In genomic region chr6:106747804-106748203, GRCm38 (mm10) we compare ENCODE assay signal across 33 mouse cellular contexts. TPM values are rescaled to one million over a fixed set of nuclear protein-coding genes. Genes with fewer than 3 reads are reported as not detected.
"Had no signal": no experiment of that assay in that cellular context is flagged by ENCODE, and none has a peak within 500 bp of the region (broad histone marks: within the 10 kb centered on the region; RNA-seq: fewer than 3 reads in every experiment).

No protein-coding gene starts in this region.

- H3K4me1 ChIP-seq: heart, embryonic 13.5 days; heart, embryonic 15.5 days; hindbrain, embryonic 13.5 days; hindbrain, embryonic 15.5 days; intestine, embryonic 15.5 days; limb, embryonic 12.5 days had no signal

- H3K36me3 ChIP-seq: heart, embryonic 13.5 days; heart, embryonic 15.5 days; hindbrain, embryonic 13.5 days; hindbrain, embryonic 15.5 days; intestine, embryonic 15.5 days; limb, embryonic 10.5 days; limb, embryonic 12.5 days had no signal

- DNase-seq: gastrocnemius, postnatal 14 days; gastrocnemius, postnatal 36 days; heart, adult 18-20 months; heart, postnatal 14 days; heart, postnatal 36 days; kidney, adult 18-20 months; kidney, adult 8-10 months; kidney, postnatal 10 days; kidney, postnatal 25 days; kidney, postnatal 4 days; liver had no signal

- H3K27ac ChIP-seq: heart, embryonic 13.5 days; heart, embryonic 15.5 days; hindbrain, embryonic 13.5 days; hindbrain, embryonic 15.5 days; hindbrain, postnatal 0 days; intestine, embryonic 15.5 days; layer of hippocampus, adult 2 months; left cerebral cortex, adult 2 months; limb, embryonic 10.5 days; limb, embryonic 12.5 days had no signal

- H3K9ac ChIP-seq: heart, embryonic 13.5 days; heart, embryonic 15.5 days; hindbrain, embryonic 13.5 days; hindbrain, embryonic 15.5 days; intestine, embryonic 15.5 days; limb, embryonic 12.5 days had no signal

- H3K4me3 ChIP-seq: heart, embryonic 13.5 days; heart, embryonic 15.5 days; hindbrain, embryonic 13.5 days; hindbrain, embryonic 15.5 days; intestine, embryonic 15.5 days; layer of hippocampus, adult 2 months; left cerebral cortex, adult 2 months; limb, embryonic 10.5 days; limb, embryonic 12.5 days had no signal

- H3K27me3 ChIP-seq: heart, embryonic 13.5 days; heart, embryonic 15.5 days; hindbrain, embryonic 13.5 days; hindbrain, embryonic 15.5 days; intestine, embryonic 15.5 days had no signal

- H3K4me2 ChIP-seq: heart, embryonic 11.5 days; heart, embryonic 13.5 days; heart, embryonic 15.5 days; hindbrain, embryonic 13.5 days; hindbrain, embryonic 15.5 days; intestine, embryonic 15.5 days; limb, embryonic 12.5 days; liver, embryonic 11.5 days had no signal

- ATAC-seq: hindbrain, postnatal 0 days; intestine, embryonic 15.5 days; intestine, postnatal 0 days had no signal

- H3K9me3 ChIP-seq: heart, embryonic 13.5 days; heart, embryonic 15.5 days; hindbrain, embryonic 13.5 days; hindbrain, embryonic 15.5 days; intestine, embryonic 15.5 days; limb, embryonic 10.5 days; limb, embryonic 12.5 days had no signal

RNA-seq across cellular contexts. Expression of gene Il5ra, which starts 1.0 kb away (rescaled TPM):
- total RNA-seq: gastrocnemius, adult 18-20 months; gastrocnemius, adult 8-10 months; gastrocnemius, postnatal 14 days; gastrocnemius, postnatal 36 days; heart, postnatal 14 days; hindbrain, postnatal 0 days; layer of hippocampus, adult 2 months; layer of hippocampus, postnatal 10 days; layer of hippocampus, postnatal 25 days; left cerebral cortex, adult 2 months; left cerebral cortex, postnatal 14 days; left cerebral cortex, postnatal 36 days had no signal
- polyA plus RNA-seq: heart, embryonic 11.5 days; heart, embryonic 13.5 days; heart, embryonic 15.5 days; heart, postnatal 0 days; hindbrain, embryonic 11.5 days; hindbrain, embryonic 13.5 days; hindbrain, postnatal 0 days; intestine, embryonic 15.5 days; intestine, postnatal 0 days; kidney, embryonic 14.5 days; limb, embryonic 10.5 days; limb, embryonic 12.5 days had no signal
